Mouse (Mus musculus): ENCODE measurements around the gene Bms1. TPM values are rescaled to one million over a fixed set of nuclear protein-coding genes. Genes with fewer than 3 reads are reported as not detected.

The Bms1 gene
- total RNA-seq (2023): 51.3 TPM

DNA sequence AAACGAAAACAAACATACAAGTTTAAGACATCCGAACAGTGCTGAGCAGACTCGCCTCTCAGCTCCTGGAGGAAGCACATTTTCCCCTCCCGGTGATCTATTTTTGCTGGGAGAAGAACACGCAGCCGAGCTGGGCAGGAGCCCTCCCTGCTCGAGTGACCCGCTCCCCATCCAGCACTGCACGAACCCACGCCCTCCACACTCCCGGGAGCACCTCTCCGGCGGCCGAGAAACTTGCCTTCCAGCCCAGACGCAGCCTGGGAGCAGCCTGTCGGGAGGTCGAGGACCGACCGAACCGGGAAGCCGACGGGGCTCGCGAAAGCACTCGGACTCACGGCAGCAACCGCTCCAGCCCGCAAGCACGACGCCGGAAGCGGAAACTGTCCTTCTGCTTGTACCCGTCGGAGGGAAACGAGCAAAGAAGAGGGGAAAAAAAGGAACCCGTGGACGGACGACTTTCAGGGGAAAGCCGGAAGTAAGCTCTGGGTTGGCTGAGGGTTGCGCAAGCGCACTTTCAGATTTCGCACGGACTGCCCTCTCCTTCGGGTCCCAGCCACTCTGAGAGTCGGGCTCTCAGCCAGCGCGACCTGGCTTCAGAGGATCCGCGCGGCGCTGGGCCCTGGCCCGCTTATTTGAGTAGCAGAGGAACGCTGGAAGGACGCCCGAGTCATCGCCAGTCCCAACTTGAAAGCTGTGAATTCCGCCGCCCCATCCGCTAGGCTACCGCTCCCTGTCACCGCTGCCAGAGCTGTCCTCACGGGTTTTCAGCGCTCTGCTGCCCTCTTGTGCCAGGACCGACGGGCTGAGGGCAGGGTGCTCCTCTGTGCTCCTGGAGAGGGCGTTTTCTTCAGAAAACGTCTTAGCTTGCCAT, at the start of gene Bms1:
Gene Bms1, minus strand, starts transcription at position 425 of the 871 bp plus-strand sequence.

GRCm38 (mm10) chr6:118455042-118455631, 35.9 kb upstream of the Bms1 start, which contains the start of gene Zfp248:
Zfp248 (minus strand) TSS chr6:118455528.

Other genes starting within 250 kb of the Bms1 start
- gene Ret, start 221.8 kb downstream of the Bms1 start, total RNA-seq (2023): 0.15 TPM
- 0.50 TPM for gene Zfp248, start 36.1 kb upstream of the Bms1 start, total RNA-seq (2023)
- not detected for gene Zfp9, start 59.8 kb upstream of the Bms1 start, total RNA-seq (2023)
- gene Ankrd26, start 142.8 kb upstream of the Bms1 start, total RNA-seq (2023): 7.2 TPM